Mouse (Mus musculus) ovary, adult 18-20 months (tissue): ENCODE results near the gene Yes1.
"Not testable (repeated sequence)": the region's sequence is repeated elsewhere in the genome, so short reads cannot be mapped to it uniquely, and the experiment has no call there.

Source experiments
- DNase-seq: peaks from one replicate; pipeline ENCODE4 v3.0.0; 2022; ENCODE audit warnings: low spot score, mixed read lengths

Yes1 gene

GRCm38 (mm10) chr5:32610801-32611340 lies at the start of gene Yes1:
Gene Yes1, plus strand, starts transcription at chr5:32611171.
- DNase-seq = peak; percentile 82

- DNase-seq = peak; percentile 7
Measured at GRCm38 (mm10) chr5:32564697-32565096, 46.3 kb upstream of the Yes1 start.

GRCm38 (mm10) chr5:32571802-32572201 lies 39.2 kb upstream of the Yes1 start:
- no peak for DNase-seq

GRCm38 (mm10) chr5:32588136-32588535 lies 22.8 kb upstream of the Yes1 start:
- peak; percentile 30 for DNase-seq

- DNase-seq = no peak
Measured at GRCm38 (mm10) chr5:32593793-32594192, 17.2 kb upstream of the Yes1 start.

GRCm38 (mm10) chr5:32594358-32594757 lies 16.6 kb upstream of the Yes1 start:
- no peak for DNase-seq

GRCm38 (mm10) chr5:32605911-32606310 lies 5.1 kb upstream of the Yes1 start:
- no peak for DNase-seq

GRCm38 (mm10) chr5:32607776-32608355 lies 3.1 kb upstream of the Yes1 start:
- DNase-seq = no peak

- no peak for DNase-seq
Measured at GRCm38 (mm10) chr5:32608516-32608915, 2.5 kb upstream of the Yes1 start.

- DNase-seq = no peak
Measured at GRCm38 (mm10) chr5:32610064-32610800, 739 bp upstream of the Yes1 start.

- no peak for DNase-seq
Measured at GRCm38 (mm10) chr5:32611341-32611961, 480 bp downstream of the Yes1 start.

- DNase-seq = no peak
Measured at GRCm38 (mm10) chr5:32614291-32614690, 3.3 kb downstream of the Yes1 start.

- no peak for DNase-seq
Measured at GRCm38 (mm10) chr5:32614691-32615090, 3.7 kb downstream of the Yes1 start.

GRCm38 (mm10) chr5:32616489-32616888 lies 5.5 kb downstream of the Yes1 start:
- not testable (repeated sequence) for DNase-seq

GRCm38 (mm10) chr5:32617851-32618250 lies 6.9 kb downstream of the Yes1 start:
- no peak for DNase-seq

GRCm38 (mm10) chr5:32623649-32624048 lies 12.7 kb downstream of the Yes1 start:
- DNase-seq = no peak

GRCm38 (mm10) chr5:32624777-32625176 lies 13.8 kb downstream of the Yes1 start:
- DNase-seq = no peak

GRCm38 (mm10) chr5:32633185-32633584 lies 22.2 kb downstream of the Yes1 start:
- DNase-seq = no peak

- no peak for DNase-seq
Measured at GRCm38 (mm10) chr5:32657386-32657785, 46.4 kb downstream of the Yes1 start.

GRCm38 (mm10) chr5:32682475-32682874 lies 71.5 kb downstream of the Yes1 start:
- no peak for DNase-seq

GRCm38 (mm10) chr5:32693411-32693810 lies 82.4 kb downstream of the Yes1 start:
- no peak for DNase-seq

GRCm38 (mm10) chr5:32697208-32697867 lies 86.4 kb downstream of the Yes1 start:
- no peak for DNase-seq
